Mouse (Mus musculus): ENCODE results near the gene Adamts7. TPM values are rescaled to one million over a fixed set of nuclear protein-coding genes. Genes with fewer than 3 reads are reported as not detected.

Gene Adamts7
- polyA plus RNA-seq, 1 experiment from 2014 or later = 7.0 TPM

DNA sequence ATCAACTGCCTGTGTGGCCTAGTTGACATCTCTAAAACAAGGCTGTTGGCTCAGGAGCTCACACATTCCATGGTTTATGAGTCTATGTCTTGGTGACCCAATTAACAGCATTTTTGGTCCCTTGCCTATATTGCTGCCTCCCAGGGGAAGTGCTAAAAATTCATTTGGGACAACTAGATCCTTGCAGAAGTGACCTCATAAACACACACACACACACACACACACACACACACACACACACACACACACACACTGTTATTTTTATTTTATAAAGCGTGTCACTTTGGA lies 26.2 kb upstream of the Adamts7 start:
- ATAC-seq = no peak
- no peak overlapping the region for H3K4me2 ChIP-seq (ENCODE audit: low read length)
- H3K27me3 ChIP-seq (ENCODE audit: control insufficient read depth, insufficient read depth, low read depth, low read length) = no peaks in the 10 kb centered on the region
- 92% methylated on average over 1 of the region's 1 CpGs for WGBS
- no peak overlapping the region for H3K27ac ChIP-seq (ENCODE audit: low read length)
- H3K9ac ChIP-seq (ENCODE audit: low read depth, low read length) = no peak overlapping the region
- H3K4me1 ChIP-seq (ENCODE audit: control insufficient read depth, insufficient read depth, low read length) = no peaks in the 10 kb centered on the region
- no peaks in the 10 kb centered on the region for H3K36me3 ChIP-seq (ENCODE audit: control insufficient read depth, insufficient read depth, low read length)
- no peaks in the 10 kb centered on the region for H3K9me3 ChIP-seq (replicated peaks; ENCODE audit: control insufficient read depth, low read length, poor library complexity, severe bottlenecking)
- no peak overlapping the region for H3K4me3 ChIP-seq (ENCODE audit: low read depth, low read length)

DNA sequence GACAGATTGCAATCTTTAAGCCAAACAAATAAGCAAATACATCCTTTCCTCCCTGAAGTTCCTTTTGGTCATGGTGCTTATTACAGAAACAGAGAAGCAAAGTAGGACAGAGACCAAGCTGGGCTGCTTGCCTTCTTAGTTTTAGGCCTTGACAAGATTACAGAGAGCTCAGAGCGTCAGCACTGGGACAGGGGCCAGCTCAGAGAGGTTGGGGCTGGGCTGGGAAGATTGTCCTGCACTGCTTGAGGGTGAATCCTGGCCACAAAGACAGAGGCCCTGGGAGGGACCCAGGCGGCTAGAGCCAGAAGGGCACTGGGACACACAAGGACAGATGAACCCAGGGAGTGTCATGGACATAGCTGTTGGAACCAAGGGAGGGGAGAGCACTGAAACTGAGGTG lies 17.1 kb upstream of the Adamts7 start:
- no peaks in the 10 kb centered on the region for H3K27me3 ChIP-seq (ENCODE audit: control insufficient read depth, insufficient read depth, low read depth, low read length)
- no peaks in the 10 kb centered on the region for H3K36me3 ChIP-seq (ENCODE audit: control insufficient read depth, insufficient read depth, low read length)
- no peak for ATAC-seq
- no peak overlapping the region for H3K9ac ChIP-seq (ENCODE audit: low read depth, low read length)
- 48% methylated on average over 2 of the region's 2 CpGs for whole genome bisulfite sequencing
- no peaks in the 10 kb centered on the region for H3K9me3 ChIP-seq (replicated peaks; ENCODE audit: control insufficient read depth, low read length, poor library complexity, severe bottlenecking)
- no peak overlapping the region for H3K4me2 ChIP-seq (ENCODE audit: low read length)
- H3K4me1 ChIP-seq (ENCODE audit: control insufficient read depth, insufficient read depth, low read length) = no peaks in the 10 kb centered on the region
- H3K4me3 ChIP-seq (ENCODE audit: low read depth, low read length) = no peak overlapping the region
- no peak overlapping the region for H3K27ac ChIP-seq (ENCODE audit: low read length)

DNA sequence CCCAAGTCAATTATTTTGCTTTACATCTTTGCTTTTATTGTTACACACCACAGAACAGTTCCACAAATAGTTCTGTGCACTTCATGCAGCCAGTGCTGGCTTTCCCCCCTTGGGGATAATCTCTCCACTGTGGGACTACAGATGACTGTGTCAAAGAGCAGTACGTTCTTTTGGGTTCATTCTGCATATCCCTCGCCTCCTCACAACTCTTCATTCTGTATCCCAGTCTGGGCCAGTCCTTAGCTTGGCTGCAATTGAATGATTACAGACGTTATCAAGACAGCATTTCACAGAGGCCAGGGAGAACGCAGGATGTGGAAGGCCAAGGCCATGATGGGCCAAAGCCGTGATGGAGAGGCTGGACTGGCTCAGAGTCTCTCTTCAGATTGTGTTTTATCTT lies 16.0 kb upstream of the Adamts7 start:
- no peak overlapping the region for H3K4me2 ChIP-seq (ENCODE audit: low read length)
- no peaks in the 10 kb centered on the region for H3K9me3 ChIP-seq (replicated peaks; ENCODE audit: control insufficient read depth, low read length, poor library complexity, severe bottlenecking)
- no peaks in the 10 kb centered on the region for H3K27me3 ChIP-seq (ENCODE audit: control insufficient read depth, insufficient read depth, low read depth, low read length)
- H3K4me1 ChIP-seq (ENCODE audit: control insufficient read depth, insufficient read depth, low read length) = no peaks in the 10 kb centered on the region
- 83% methylated on average over 5 of the region's 5 CpGs for WGBS
- H3K4me3 ChIP-seq (ENCODE audit: low read depth, low read length) = no peak overlapping the region
- no peaks in the 10 kb centered on the region for H3K36me3 ChIP-seq (ENCODE audit: control insufficient read depth, insufficient read depth, low read length)
- no peak for ATAC-seq
- no peak overlapping the region for H3K27ac ChIP-seq (ENCODE audit: low read length)
- H3K9ac ChIP-seq (ENCODE audit: low read depth, low read length) = no peak overlapping the region

DNA sequence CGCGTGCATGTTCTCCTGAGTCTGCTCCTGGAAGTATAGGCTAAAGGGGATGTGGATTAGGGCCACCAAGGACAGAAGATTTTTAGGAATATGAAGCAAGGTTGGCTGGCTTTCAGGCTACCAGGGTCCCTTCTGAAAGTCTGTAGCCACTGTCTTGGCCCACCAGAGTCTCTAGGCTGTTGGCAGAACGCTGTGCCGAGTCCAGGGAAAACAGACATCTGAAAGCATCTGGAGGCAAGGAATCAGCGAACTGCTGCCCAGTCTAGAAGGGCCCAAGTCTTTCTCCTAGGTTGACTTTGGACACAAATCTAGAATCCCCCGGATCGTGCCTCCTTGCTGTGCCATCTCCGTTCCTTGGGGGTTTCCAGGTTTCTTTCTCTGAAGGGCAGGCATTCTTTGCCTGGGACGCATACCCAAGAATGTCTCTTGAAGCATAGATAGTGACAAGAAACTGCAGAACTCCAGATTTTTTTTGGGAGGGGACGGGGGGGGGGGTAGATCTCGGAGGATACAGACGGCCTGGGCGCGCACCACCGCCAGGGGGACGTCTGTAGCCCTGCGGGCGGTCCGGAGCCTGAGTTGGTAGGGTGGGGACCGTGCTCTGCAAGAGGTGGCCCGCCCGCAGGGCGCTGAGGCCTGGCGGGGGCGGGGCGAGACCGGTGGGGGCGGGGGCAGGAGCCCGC lies 485 bp upstream of the Adamts7 start:
- H3K4me3 ChIP-seq (ENCODE audit: low read depth, low read length) = peak overlapping the region; percentile 65
- peaks cover 6% of the 10 kb centered on the region for H3K9me3 ChIP-seq (replicated peaks; ENCODE audit: control insufficient read depth, low read length, poor library complexity, severe bottlenecking)
- H3K27ac ChIP-seq (ENCODE audit: low read length) = peak overlapping the region; percentile 29; the same call in 1 of the 2 replicates
- no peaks in the 10 kb centered on the region for H3K36me3 ChIP-seq (ENCODE audit: control insufficient read depth, insufficient read depth, low read length)
- H3K27me3 ChIP-seq (ENCODE audit: control insufficient read depth, insufficient read depth, low read depth, low read length) = no peaks in the 10 kb centered on the region
- H3K9ac ChIP-seq (ENCODE audit: low read depth, low read length) = peak overlapping the region; percentile 81
- H3K4me2 ChIP-seq (ENCODE audit: low read length) = peak overlapping the region; percentile 87
- H3K4me1 ChIP-seq (ENCODE audit: control insufficient read depth, insufficient read depth, low read length) = peaks cover 16% of the 10 kb centered on the region; the same call in 1 of the 2 replicates
- WGBS = 18% methylated on average over 13 of the region's 29 CpGs
- peak; percentile 65 for ATAC-seq

DNA sequence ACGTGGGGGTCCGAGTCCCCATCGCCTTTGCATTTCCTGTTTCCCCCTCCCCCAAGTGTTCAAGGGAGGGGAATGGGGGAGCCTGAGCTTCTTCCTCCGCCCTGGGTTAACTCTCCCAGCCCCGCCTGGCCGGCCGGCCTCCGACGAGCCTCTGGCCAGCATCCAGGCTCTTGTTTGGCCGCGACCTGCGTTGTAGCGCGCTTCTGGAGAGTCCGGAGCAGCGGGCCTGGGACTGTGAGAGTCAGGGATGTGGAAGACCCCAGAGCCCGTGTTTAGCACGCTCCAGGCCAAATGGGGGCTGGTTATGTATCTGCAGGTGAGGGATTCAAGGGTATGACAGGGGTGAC lies 853 bp downstream of the Adamts7 start:
- no peaks in the 10 kb centered on the region for H3K36me3 ChIP-seq (ENCODE audit: control insufficient read depth, insufficient read depth, low read length)
- under 1% methylated on average over 18 of the region's 18 CpGs for WGBS
- H3K4me1 ChIP-seq (ENCODE audit: control insufficient read depth, insufficient read depth, low read length) = peaks cover 16% of the 10 kb centered on the region; the same call in 1 of the 2 replicates
- no peak overlapping the region for H3K27ac ChIP-seq (ENCODE audit: low read length)
- peak overlapping the region; percentile 87 for H3K4me2 ChIP-seq (ENCODE audit: low read length)
- peak overlapping the region; percentile 81 for H3K9ac ChIP-seq (ENCODE audit: low read depth, low read length)
- H3K4me3 ChIP-seq (ENCODE audit: low read depth, low read length) = peak overlapping the region; percentile 65
- peak; percentile 60; the same call in 1 of the 2 replicates for ATAC-seq
- H3K9me3 ChIP-seq (replicated peaks; ENCODE audit: control insufficient read depth, low read length, poor library complexity, severe bottlenecking) = peaks cover 6% of the 10 kb centered on the region
- no peaks in the 10 kb centered on the region for H3K27me3 ChIP-seq (ENCODE audit: control insufficient read depth, insufficient read depth, low read depth, low read length)

DNA sequence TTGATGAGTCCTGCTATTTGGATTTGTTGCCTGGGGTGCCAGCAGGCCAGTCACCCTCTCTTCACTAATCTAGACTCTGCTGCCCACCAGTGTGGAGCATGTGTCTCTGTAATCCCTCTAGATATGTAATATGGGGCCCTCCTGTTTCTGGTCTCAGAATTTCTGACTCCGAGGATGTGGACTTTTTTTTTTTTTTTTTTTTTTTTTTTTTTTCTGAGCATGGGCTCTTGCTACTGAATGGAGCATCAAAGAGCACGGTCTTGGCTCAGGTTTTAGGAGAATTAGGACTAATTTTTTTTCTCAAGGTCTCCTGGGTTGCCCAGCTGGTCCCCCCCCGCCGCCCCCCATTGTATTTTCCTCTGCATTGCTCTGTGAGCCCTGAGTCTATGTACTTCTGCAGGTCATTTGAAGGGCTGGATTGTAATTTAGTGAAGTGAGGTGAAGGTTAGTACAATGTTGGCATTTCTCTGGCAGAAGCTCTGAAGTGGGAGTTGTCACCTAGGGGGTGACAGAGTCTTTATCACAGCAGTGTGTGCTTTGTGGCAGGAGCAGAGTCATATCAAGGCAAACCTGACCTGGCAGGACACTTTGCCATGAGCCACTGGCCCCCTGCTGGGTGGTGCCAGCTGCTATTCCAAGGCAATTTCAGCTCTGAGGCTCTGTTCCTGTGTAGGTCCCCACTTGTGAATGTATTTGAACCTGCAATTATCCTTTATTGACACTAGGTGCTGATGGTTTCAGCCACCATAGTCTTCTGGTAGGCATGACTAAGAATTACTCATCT lies 2.0 kb downstream of the Adamts7 start:
- WGBS = 46% methylated on average over 4 of the region's 4 CpGs
- Histone ChIP-seq H3K27me3 (ENCODE audit: control insufficient read depth, insufficient read depth, low read depth, low read length) (no peaks in the 10 kb centered on the region), H3K4me1 (ENCODE audit: control insufficient read depth, insufficient read depth, low read length) (peaks cover 16% of the 10 kb centered on the region; the same call in 1 of the 2 replicates), H3K27ac (ENCODE audit: low read length) (no peak overlapping the region), H3K36me3 (ENCODE audit: control insufficient read depth, insufficient read depth, low read length) (no peaks in the 10 kb centered on the region), H3K4me2 (ENCODE audit: low read length) (peak overlapping the region; percentile 87), H3K9me3 (replicated peaks; ENCODE audit: control insufficient read depth, low read length, poor library complexity, severe bottlenecking) (peaks cover 4% of the 10 kb centered on the region), H3K4me3 (ENCODE audit: low read depth, low read length) (peak overlapping the region; percentile 65; the same call in 1 of the 2 replicates), H3K9ac (ENCODE audit: low read depth, low read length) (no peak overlapping the region)
- ATAC-seq = no peak

DNA sequence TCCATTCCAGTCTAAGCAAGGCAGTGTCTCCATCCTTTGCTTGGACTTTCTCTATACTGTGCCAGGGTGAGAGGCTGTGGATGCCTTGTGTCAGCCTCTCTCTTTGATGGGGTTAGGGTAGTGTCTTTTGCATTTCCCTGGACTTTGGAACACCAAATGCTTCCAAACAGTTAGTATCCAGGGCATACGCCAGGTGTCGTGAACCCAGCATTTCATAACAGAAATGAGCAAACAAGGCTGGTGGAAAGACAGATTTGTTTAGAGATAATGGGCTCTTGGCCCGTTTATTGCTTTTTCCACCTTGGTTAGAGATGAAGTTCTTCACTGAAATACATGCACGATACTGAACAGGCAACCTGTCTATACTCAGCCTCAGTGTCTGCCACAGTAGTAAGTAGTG lies 2.7 kb downstream of the Adamts7 start:
- Histone ChIP-seq H3K36me3 (ENCODE audit: control insufficient read depth, insufficient read depth, low read length) (no peaks in the 10 kb centered on the region), H3K4me3 (ENCODE audit: low read depth, low read length) (no peak overlapping the region), H3K9me3 (replicated peaks; ENCODE audit: control insufficient read depth, low read length, poor library complexity, severe bottlenecking) (no peaks in the 10 kb centered on the region), H3K9ac (ENCODE audit: low read depth, low read length) (no peak overlapping the region), H3K27me3 (ENCODE audit: control insufficient read depth, insufficient read depth, low read depth, low read length) (no peaks in the 10 kb centered on the region), H3K4me2 (ENCODE audit: low read length) (no peak overlapping the region), H3K4me1 (ENCODE audit: control insufficient read depth, insufficient read depth, low read length) (peaks cover 16% of the 10 kb centered on the region; the same call in 1 of the 2 replicates), H3K27ac (ENCODE audit: low read length) (no peak overlapping the region)
- 96% methylated on average over 4 of the region's 4 CpGs for WGBS
- no peak for ATAC-seq

DNA sequence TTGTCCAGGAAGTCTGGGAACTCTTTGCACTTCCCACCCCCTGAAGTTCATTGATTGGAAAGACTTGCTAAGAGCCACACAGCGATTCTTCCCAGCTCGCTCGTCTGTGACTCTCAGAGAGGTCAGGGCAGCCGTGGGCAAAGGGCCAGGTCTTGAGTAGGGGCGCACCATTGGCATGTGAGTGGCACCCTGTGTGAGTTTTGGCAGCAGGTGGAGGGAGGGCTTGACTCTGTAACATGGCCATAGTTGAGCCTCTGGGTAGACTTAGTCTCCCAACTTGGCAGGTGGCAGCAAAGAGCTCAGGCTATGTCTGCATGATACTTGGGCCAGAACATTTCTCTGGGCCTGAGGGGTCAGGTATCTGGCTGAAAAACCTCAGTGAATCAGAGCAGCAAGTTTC lies 3.7 kb downstream of the Adamts7 start:
- Histone ChIP-seq H3K4me2 (ENCODE audit: low read length) (no peak overlapping the region), H3K9ac (ENCODE audit: low read depth, low read length) (no peak overlapping the region), H3K27ac (ENCODE audit: low read length) (no peak overlapping the region), H3K4me3 (ENCODE audit: low read depth, low read length) (no peak overlapping the region), H3K9me3 (replicated peaks; ENCODE audit: control insufficient read depth, low read length, poor library complexity, severe bottlenecking) (no peaks in the 10 kb centered on the region), H3K4me1 (ENCODE audit: control insufficient read depth, insufficient read depth, low read length) (peaks cover 16% of the 10 kb centered on the region; the same call in 1 of the 2 replicates), H3K27me3 (ENCODE audit: control insufficient read depth, insufficient read depth, low read depth, low read length) (no peaks in the 10 kb centered on the region), H3K36me3 (ENCODE audit: control insufficient read depth, insufficient read depth, low read length) (no peaks in the 10 kb centered on the region; the same call in 1 of the 2 replicates)
- 51% methylated on average over 5 of the region's 5 CpGs for WGBS
- ATAC-seq = no peak

DNA sequence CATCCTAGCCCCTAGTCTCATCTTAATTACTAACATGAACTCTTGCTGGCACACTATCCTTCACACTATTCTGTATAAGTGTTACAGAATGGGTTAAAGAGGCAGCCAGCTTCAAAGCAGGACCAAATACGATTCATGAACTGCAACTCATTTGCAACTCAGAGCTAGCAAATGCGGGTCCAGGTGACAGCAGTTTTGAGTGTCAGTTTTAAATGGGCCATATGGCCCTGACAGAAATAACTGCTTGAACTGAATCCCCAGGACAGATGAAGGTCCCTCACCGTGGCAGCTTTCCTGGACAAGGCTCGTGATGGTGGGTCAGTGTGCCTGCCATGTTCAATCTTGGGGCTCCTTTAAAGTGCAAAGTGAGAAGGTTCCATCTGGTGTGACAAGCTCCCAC lies 7.1 kb downstream of the Adamts7 start:
- Histone ChIP-seq H3K27ac (ENCODE audit: low read length) (no peak overlapping the region), H3K4me2 (ENCODE audit: low read length) (no peak overlapping the region), H3K4me3 (ENCODE audit: low read depth, low read length) (no peak overlapping the region), H3K9ac (ENCODE audit: low read depth, low read length) (no peak overlapping the region), H3K36me3 (ENCODE audit: control insufficient read depth, insufficient read depth, low read length) (peaks cover 7% of the 10 kb centered on the region), H3K27me3 (ENCODE audit: control insufficient read depth, insufficient read depth, low read depth, low read length) (no peaks in the 10 kb centered on the region), H3K4me1 (ENCODE audit: control insufficient read depth, insufficient read depth, low read length) (0 out of 2 replicates have a peak, but pooled peaks cover 1% of the 10 kb centered on the region), H3K9me3 (replicated peaks; ENCODE audit: control insufficient read depth, low read length, poor library complexity, severe bottlenecking) (no peaks in the 10 kb centered on the region)
- 65% methylated on average over 4 of the region's 4 CpGs for WGBS
- no peak for ATAC-seq
